Comparison of ENCODE assay signal across 8 mouse cellular contexts in genomic region chr4:129795861-129796260, GRCm38 (mm10). TPM values are rescaled to one million over a fixed set of nuclear protein-coding genes. Genes with fewer than 3 reads are reported as not detected.
DNase-seq lines count a peak whose midpoint lies in the region; ATAC-seq and TF ChIP-seq lines count a peak whose summit lies in the region.

No protein-coding gene starts in this region.

- peak overlapping the region; percentile 44 for H3K4me2 ChIP-seq in embryonic facial prominence, embryonic 15.5 days (replicated peaks)
- peak overlapping the region; percentile 48; the same call in 1 of the 2 replicates for H3K4me2 ChIP-seq in intestine, postnatal 0 days (replicated peaks; ENCODE audit: low read depth)
- H3K4me2 ChIP-seq in neural tube, embryonic 15.5 days: peak overlapping the region; percentile 38

- 0 out of 2 replicates have a peak, but pooled peaks cover 3% of the 10 kb centered on the region for H3K4me1 ChIP-seq in liver, adult 2 months (ENCODE audit: control insufficient read depth, insufficient read depth, low read length)
- peaks cover 29% of the 10 kb centered on the region for H3K4me1 ChIP-seq in embryonic facial prominence, embryonic 15.5 days
- H3K4me1 ChIP-seq in intestine, postnatal 0 days (replicated peaks; ENCODE audit: control insufficient read depth, insufficient read depth, low read length): no peaks in the 10 kb centered on the region
- H3K4me1 ChIP-seq in neural tube, embryonic 15.5 days: peaks cover 23% of the 10 kb centered on the region

- no peak for TF ChIP-seq CTCF in liver, adult 2 months (IDR thresholded peaks at IDR 0.05; ENCODE audit: low read depth, low read length)
- no peak for TF ChIP-seq CTCF in intestine, postnatal 0 days (IDR thresholded peaks at IDR 0.05; ENCODE audit: low read depth)

- no peaks in the 10 kb centered on the region for H3K79me2 ChIP-seq in liver, adult 2 months (ENCODE audit: control insufficient read depth, insufficient read depth, low read length)

- no peaks in the 10 kb centered on the region for H3K36me3 ChIP-seq in liver, adult 2 months (ENCODE audit: control insufficient read depth, insufficient read depth, low read length)
- H3K36me3 ChIP-seq in embryonic facial prominence, embryonic 15.5 days: no peaks in the 10 kb centered on the region
- H3K36me3 ChIP-seq in intestine, postnatal 0 days (ENCODE audit: control insufficient read depth, insufficient read depth): no peaks in the 10 kb centered on the region
- H3K36me3 ChIP-seq in neural tube, embryonic 15.5 days: no peaks in the 10 kb centered on the region

- 39% methylated on average over 8 of the region's 8 CpGs for WGBS in liver, adult 2 months
- 30% methylated on average over 8 of the region's 8 CpGs for WGBS in embryonic facial prominence, embryonic 15.5 days
- WGBS in intestine, postnatal 0 days: 34% methylated on average over 8 of the region's 8 CpGs
- 36% methylated on average over 8 of the region's 8 CpGs for WGBS in neural tube, embryonic 15.5 days

- H3K9ac ChIP-seq in liver, adult 2 months (ENCODE audit: low read depth, low read length): no peak overlapping the region
- no peak overlapping the region for H3K9ac ChIP-seq in embryonic facial prominence, embryonic 15.5 days
- 0 out of 2 replicates have a peak overlapping the region, but pooled peaks have one; percentile 22 for H3K9ac ChIP-seq in intestine, postnatal 0 days (ENCODE audit: low read depth, low read length)
- no peak overlapping the region for H3K9ac ChIP-seq in neural tube, embryonic 15.5 days (replicated peaks)

- H3K27me3 ChIP-seq in liver, adult 2 months (ENCODE audit: control insufficient read depth, insufficient read depth, low read length): no peaks in the 10 kb centered on the region
- no peaks in the 10 kb centered on the region for H3K27me3 ChIP-seq in embryonic facial prominence, embryonic 15.5 days
- H3K27me3 ChIP-seq in intestine, postnatal 0 days (replicated peaks; ENCODE audit: control insufficient read depth, insufficient read depth, low read length): no peaks in the 10 kb centered on the region
- no peaks in the 10 kb centered on the region for H3K27me3 ChIP-seq in neural tube, embryonic 15.5 days (replicated peaks)

- no peaks in the 10 kb centered on the region for H3K9me3 ChIP-seq in embryonic facial prominence, embryonic 15.5 days (replicated peaks)
- H3K9me3 ChIP-seq in intestine, postnatal 0 days (ENCODE audit: control insufficient read depth): no peaks in the 10 kb centered on the region
- no peaks in the 10 kb centered on the region for H3K9me3 ChIP-seq in neural tube, embryonic 15.5 days (replicated peaks)

- DNase-seq in liver, adult 2 months (ENCODE audit: extremely low read depth, low read depth, low spot score): no peak
- DNase-seq in liver: no peak
- no peak for DNase-seq in cerebellum, adult 8-10 months
- no peak for DNase-seq in adrenal gland, postnatal 4 days (ENCODE audit: low spot score in 2 of 2)
- DNase-seq in kidney, adult 11 months: no peak

- peak overlapping the region; percentile 33 for H3K27ac ChIP-seq in liver, adult 2 months (replicated peaks; ENCODE audit: insufficient read depth, low read depth, low read length)
- H3K27ac ChIP-seq in embryonic facial prominence, embryonic 15.5 days (replicated peaks): peak overlapping the region; percentile 91
- H3K27ac ChIP-seq in intestine, postnatal 0 days (ENCODE audit: low read depth, low read length): peak overlapping the region; percentile 84
- H3K27ac ChIP-seq in neural tube, embryonic 15.5 days (replicated peaks): peak overlapping the region; percentile 79

- TF ChIP-seq POLR2A in liver, adult 2 months (IDR thresholded peaks at IDR 0.05; ENCODE audit: extremely low read depth, insufficient read depth, low read length): no peak

- no peak overlapping the region for H3K4me3 ChIP-seq in liver, adult 2 months (ENCODE audit: insufficient read depth, low read depth, low read length)
- H3K4me3 ChIP-seq in embryonic facial prominence, embryonic 15.5 days (replicated peaks): peak overlapping the region; percentile 12
- H3K4me3 ChIP-seq in intestine, postnatal 0 days (ENCODE audit: low read depth, low read length): no peak overlapping the region
- no peak overlapping the region for H3K4me3 ChIP-seq in neural tube, embryonic 15.5 days (replicated peaks)

- ATAC-seq in embryonic facial prominence, embryonic 15.5 days (ENCODE audit: insufficient number of reproducible peaks, low FRiP score, low TSS enrichment, low read depth): no peak
- no peak for ATAC-seq in intestine, postnatal 0 days
- ATAC-seq in neural tube, embryonic 15.5 days (ENCODE audit: low FRiP score): no peak

RNA-seq across cellular contexts. Expression of gene Ptp4a2, which starts 15.2 kb away (rescaled TPM):
- 58.4 and 63.4 TPM in 2 replicates for total RNA-seq in liver, adult 2 months (2014; rRNA removed)
- 41.1 and 49.5 TPM in 2 replicates for polyA plus RNA-seq in liver, adult 2 months (2012; rRNA removed)
- 316 and 324 TPM in 2 replicates for polyA plus RNA-seq in embryonic facial prominence, embryonic 15.5 days (2015; fragmentation: Nextera tagmentation; extraction: Ambion mirVana)
- polyA plus RNA-seq in intestine, postnatal 0 days (2015; fragmentation: Nextera tagmentation; extraction: Ambion mirVana): 321 and 331 TPM in 2 replicates
- 217 and 247 TPM in 2 replicates for polyA plus RNA-seq in neural tube, embryonic 15.5 days (2015; fragmentation: Nextera tagmentation; extraction: Ambion mirVana)
- total RNA-seq in adrenal gland, postnatal 4 days (2021): 100 to 1,000 TPM; 282 to 309 TPM

RNA-seq across cellular contexts. Expression of gene Khdrbs1, which starts 53.8 kb away (rescaled TPM):
- total RNA-seq in liver, adult 2 months (2014; rRNA removed): 12.2 and 12.3 TPM in 2 replicates
- 6.9 and 7.9 TPM in 2 replicates for polyA plus RNA-seq in liver, adult 2 months (2012; rRNA removed)
- polyA plus RNA-seq in embryonic facial prominence, embryonic 15.5 days (2015; fragmentation: Nextera tagmentation; extraction: Ambion mirVana): 98.8 and 99.1 TPM in 2 replicates
- polyA plus RNA-seq in intestine, postnatal 0 days (2015; fragmentation: Nextera tagmentation; extraction: Ambion mirVana): 33.9 and 40.0 TPM in 2 replicates
- polyA plus RNA-seq in neural tube, embryonic 15.5 days (2015; fragmentation: Nextera tagmentation; extraction: Ambion mirVana): 105 and 106 TPM in 2 replicates
- total RNA-seq in adrenal gland, postnatal 4 days (2021): 100 to 1,000 TPM; 122 to 138 TPM

Comparison
In these comparisons a context has a peak if more than half of its experiments do, and no peak if none do; other contexts are left out.
1. H3K27ac ChIP-seq: peak in every context shown above with its lines; median percentile 91 in embryonic facial prominence, embryonic 15.5 days; 84 in intestine, postnatal 0 days; 79 in neural tube, embryonic 15.5 days; 33 in liver, adult 2 months.